Mouse (Mus musculus): ENCODE results near the gene Olfr541. TPM values are rescaled to one million over a fixed set of nuclear protein-coding genes. Genes with fewer than 3 reads are reported as not detected.

Gene Olfr541
- not detected in 2 replicates for total RNA-seq (2023)

GRCm38 (mm10) chr7:140696967-140697366, at the start of gene Olfr541:
Gene Olfr541, plus strand, starts transcription at chr7:140697267.

GRCm38 (mm10) chr7:140659630-140660029, 37.4 kb upstream of the Olfr541 start, which contains the start of gene Olfr539:
Gene Olfr539, plus strand, starts transcription at chr7:140659930.

GRCm38 (mm10) chr7:140681651-140682050, 15.4 kb upstream of the Olfr541 start, which contains the start of gene Olfr45:
Gene Olfr45, plus strand, starts transcription at chr7:140681951.

Other genes starting within 250 kb of the Olfr541 start
- gene Olfr533, start 233.9 kb upstream of the Olfr541 start, total RNA-seq (2023) = not detected in 2 replicates
- not detected in 2 replicates for gene Olfr535, start 213.1 kb upstream of the Olfr541 start, total RNA-seq (2023)
- gene Olfr536, start 189.9 kb upstream of the Olfr541 start, total RNA-seq (2023) = not detected in 2 replicates
- not detected in 2 replicates for gene Olfr538, start 129.4 kb upstream of the Olfr541 start, total RNA-seq (2023)
- 0.06 TPM in 1 of 2 replicates, not detected in the other for gene Olfr46, start 96.0 kb upstream of the Olfr541 start, total RNA-seq (2023)
- gene Olfr61, start 68.3 kb upstream of the Olfr541 start, total RNA-seq (2023) = not detected in 2 replicates
- gene Olfr53, start 50.8 kb upstream of the Olfr541 start, total RNA-seq (2023) = not detected in 2 replicates
- gene Olfr539, start 37.3 kb upstream of the Olfr541 start, total RNA-seq (2023) = not detected in 2 replicates
- gene Olfr45, start 15.3 kb upstream of the Olfr541 start, total RNA-seq (2023) = 0.13 TPM in 1 of 2 replicates, not detected in the other
- gene Cyp2e1, start 66.5 kb downstream of the Olfr541 start, total RNA-seq (2023) = not detected in 2 replicates
- gene Syce1, start 90.6 kb downstream of the Olfr541 start, total RNA-seq (2023) = not detected in 2 replicates
- not detected in 2 replicates for gene Zfp941, start 124.9 kb downstream of the Olfr541 start, total RNA-seq (2023)
- gene Urah, start 137.8 kb downstream of the Olfr541 start, total RNA-seq (2023) = not detected in 2 replicates
- gene Scgb1c1, start 148.3 kb downstream of the Olfr541 start, total RNA-seq (2023) = not detected in 2 replicates
- gene Odf3, start 150.5 kb downstream of the Olfr541 start, total RNA-seq (2023) = not detected in 2 replicates
- not detected in 2 replicates for gene Gm45785, start 159.1 kb downstream of the Olfr541 start, total RNA-seq (2023)
- gene Ric8a, start 159.7 kb downstream of the Olfr541 start, total RNA-seq (2023) = 98.6 and 113 TPM in 2 replicates
- gene Bet1l, start 160.3 kb downstream of the Olfr541 start, total RNA-seq (2023) = 21.7 and 27.0 TPM in 2 replicates
- gene Psmd13, start 184.7 kb downstream of the Olfr541 start, total RNA-seq (2023) = 110 and 137 TPM in 2 replicates
- gene Sirt3, start 185.0 kb downstream of the Olfr541 start, total RNA-seq (2023) = 7.0 and 7.2 TPM in 2 replicates
- not detected in 2 replicates for gene Cox8b, start 203.2 kb downstream of the Olfr541 start, total RNA-seq (2023)
- gene Nlrp6, start 223.6 kb downstream of the Olfr541 start, total RNA-seq (2023) = not detected in 2 replicates
- 19.6 and 25.0 TPM in 2 replicates for gene Pgghg, start 244.1 kb downstream of the Olfr541 start, total RNA-seq (2023)